Mouse (Mus musculus) intestine, postnatal 0 days (tissue): ENCODE results near the gene Col4a3. TPM values are rescaled to one million over a fixed set of nuclear protein-coding genes. Genes with fewer than 3 reads are reported as not detected.

Experiments used
- ATAC-seq: fragments of 200-750 bp; cut with Nextera tagmentation; 2 replicates; pipeline ENCODE4 v1.8.0; 2017; ENCODE audit warnings: mild to moderate bottlenecking, moderate TSS enrichment, moderate library complexity
- H3K27ac ChIP-seq: fragments of 300-500 bp; sonication (generic); 2 replicates; pipeline ENCODE4 v1.5.1; 2014; ENCODE audit warnings: mild to moderate bottlenecking, low read depth, low read length, moderate library complexity
- H3K27me3 ChIP-seq: fragments of 300-500 bp; sonication (generic); replicated peaks from 2 replicates; pipeline ENCODE4 v1.6.1; 2014; ENCODE audit warnings: low read length, mixed read lengths; ENCODE audit not compliant: control insufficient read depth, insufficient read depth
- H3K36me3 ChIP-seq: fragments of 300-500 bp; sonication (generic); 2 replicates; pipeline ENCODE4 v1.6.1; 2014; ENCODE audit warnings: mild to moderate bottlenecking, moderate library complexity; ENCODE audit not compliant: control insufficient read depth, insufficient read depth
- H3K4me1 ChIP-seq: fragments of 300-500 bp; sonication (generic); replicated peaks from 2 replicates; pipeline ENCODE4 v1.6.1; 2014; ENCODE audit warnings: antibody characterized with exemption, low read length, mixed read lengths; ENCODE audit not compliant: control insufficient read depth, insufficient read depth
- H3K4me2 ChIP-seq: fragments of 300-500 bp; sonication (generic); replicated peaks from 2 replicates; pipeline ENCODE4 v1.6.1; 2014; ENCODE audit warnings: low read depth, mild to moderate bottlenecking, moderate library complexity
- H3K4me3 ChIP-seq: fragments of 300-500 bp; sonication (generic); 2 replicates; pipeline ENCODE4 v1.5.1; 2014; ENCODE audit warnings: low read depth, low read length
- H3K9ac ChIP-seq: fragments of 300-500 bp; sonication (generic); 2 replicates; pipeline ENCODE4 v1.6.1; 2014; ENCODE audit warnings: mild to moderate bottlenecking, low read depth, low read length
- H3K9me3 ChIP-seq: fragments of 300-500 bp; sonication (generic); 2 replicates; pipeline ENCODE4 v1.6.1; 2016; ENCODE audit warnings: mixed run types; ENCODE audit not compliant: control insufficient read depth
- CTCF ChIP-seq: sonication (generic); IDR thresholded peaks from 2 replicates; pipeline ENCODE4 v1.5.1; 2016; ENCODE audit warnings: low read depth, mild to moderate bottlenecking, control low read depth, antibody characterized with exemption, moderate library complexity
- WGBS: fragments of 180-500 bp; shearing (Covaris S2); extraction: QIAGEN DNeasy Blood & Tissue Kit; methylation state at CpG from one replicate; pipeline ENCODE4 v1.1.7; 2014; 5-methylcytosine and 5-hydroxymethylcytosine counted together
- polyA plus RNA-seq: library from polyadenylated mRNA; unstranded; fragments of >200 nt; fragmentation: Nextera tagmentation; extraction: Ambion mirVana; gene quantifications from 2 replicates; pipeline ENCODE4 v1.2.1, GENCODE M21; 2015

Col4a3 gene
- polyA plus RNA-seq, 1 experiment from 2014 or later, result 0.42 TPM

GRCm38 (mm10) chr1:82618592-82618991 is 31.9 kb downstream of the Col4a3 start:
- no peaks in the 10 kb centered on the region for H3K36me3 ChIP-seq
- no peak overlapping the region for H3K9ac ChIP-seq
- no peak overlapping the region for H3K4me3 ChIP-seq
- no peaks in the 10 kb centered on the region for H3K27me3 ChIP-seq
- no peak overlapping the region for H3K4me2 ChIP-seq
- 76% methylated on average over 5 of the region's 5 CpGs for WGBS
- H3K27ac ChIP-seq, result no peak overlapping the region
- no peak for TF ChIP-seq CTCF
- no peaks in the 10 kb centered on the region for H3K4me1 ChIP-seq
- ATAC-seq, result no peak
- no peaks in the 10 kb centered on the region for H3K9me3 ChIP-seq

GRCm38 (mm10) chr1:82619981-82620380 is 33.3 kb downstream of the Col4a3 start:
- Histone ChIP-seq H3K27ac (no peak overlapping the region), H3K9ac (no peak overlapping the region), H3K4me3 (no peak overlapping the region), H3K36me3 (no peaks in the 10 kb centered on the region), H3K27me3 (no peaks in the 10 kb centered on the region), H3K4me1 (no peaks in the 10 kb centered on the region), H3K9me3 (no peaks in the 10 kb centered on the region), H3K4me2 (no peak overlapping the region)
- ATAC-seq, result no peak
- TF ChIP-seq CTCF, result no peak
- 91% methylated on average over 5 of the region's 5 CpGs for WGBS

- Histone ChIP-seq H3K4me2 (no peak overlapping the region), H3K27ac (no peak overlapping the region), H3K9me3 (no peaks in the 10 kb centered on the region), H3K9ac (no peak overlapping the region), H3K4me3 (no peak overlapping the region), H3K36me3 (no peaks in the 10 kb centered on the region), H3K4me1 (no peaks in the 10 kb centered on the region), H3K27me3 (no peaks in the 10 kb centered on the region)
- WGBS, result 80% methylated on average over 6 of the region's 6 CpGs
- ATAC-seq, result no peak
- no peak for TF ChIP-seq CTCF
These were observed 38.2 kb downstream of the Col4a3 start for GRCm38 (mm10) chr1:82624934-82625333.

- Histone ChIP-seq H3K4me3 (no peak overlapping the region), H3K9ac (no peak overlapping the region), H3K4me1 (no peaks in the 10 kb centered on the region), H3K36me3 (no peaks in the 10 kb centered on the region), H3K27ac (no peak overlapping the region), H3K4me2 (no peak overlapping the region), H3K27me3 (no peaks in the 10 kb centered on the region), H3K9me3 (no peaks in the 10 kb centered on the region)
- WGBS, result 68% methylated on average over 2 of the region's 2 CpGs
- TF ChIP-seq CTCF, result no peak
- ATAC-seq, result no peak
These were observed 38.8 kb downstream of the Col4a3 start for GRCm38 (mm10) chr1:82625474-82625873.

GRCm38 (mm10) chr1:82627652-82628051 is 40.9 kb downstream of the Col4a3 start:
- Histone ChIP-seq H3K4me1 (no peaks in the 10 kb centered on the region), H3K9ac (no peak overlapping the region), H3K4me2 (no peak overlapping the region), H3K4me3 (no peak overlapping the region), H3K27me3 (no peaks in the 10 kb centered on the region), H3K36me3 (no peaks in the 10 kb centered on the region), H3K9me3 (no peaks in the 10 kb centered on the region), H3K27ac (no peak overlapping the region)
- WGBS, result 44% methylated on average over 4 of the region's 4 CpGs
- ATAC-seq, result no peak
- no peak for TF ChIP-seq CTCF

GRCm38 (mm10) chr1:82629495-82629894 is 42.8 kb downstream of the Col4a3 start:
- H3K36me3 ChIP-seq, result no peaks in the 10 kb centered on the region
- no peak for TF ChIP-seq CTCF
- H3K9me3 ChIP-seq, result no peaks in the 10 kb centered on the region
- no peak overlapping the region for H3K9ac ChIP-seq
- no peak overlapping the region for H3K4me2 ChIP-seq
- 66% methylated on average over 5 of the region's 5 CpGs for WGBS
- no peak for ATAC-seq
- no peaks in the 10 kb centered on the region for H3K27me3 ChIP-seq
- no peak overlapping the region for H3K27ac ChIP-seq
- H3K4me1 ChIP-seq, result no peaks in the 10 kb centered on the region
- no peak overlapping the region for H3K4me3 ChIP-seq

GRCm38 (mm10) chr1:82631169-82631792 is 44.6 kb downstream of the Col4a3 start:
- no peaks in the 10 kb centered on the region for H3K27me3 ChIP-seq
- no peak overlapping the region for H3K9ac ChIP-seq
- ATAC-seq, result no peak
- TF ChIP-seq CTCF, result no peak
- H3K27ac ChIP-seq, result no peak overlapping the region
- H3K4me2 ChIP-seq, result no peak overlapping the region
- no peaks in the 10 kb centered on the region for H3K4me1 ChIP-seq
- H3K36me3 ChIP-seq, result no peaks in the 10 kb centered on the region
- H3K9me3 ChIP-seq, result no peaks in the 10 kb centered on the region
- H3K4me3 ChIP-seq, result no peak overlapping the region
- WGBS, result 42% methylated on average over 6 of the region's 6 CpGs
